Mouse (Mus musculus) CH12.LX (cell line): ENCODE measurements around the gene Fbxo6.
"Not testable (repeated sequence)": the region's sequence is repeated elsewhere in the genome, so short reads cannot be mapped to it uniquely, and the experiment has no call there.

ENCODE experiments used
- CHD2 ChIP-seq: IDR thresholded peaks from 2 replicates; pipeline ENCODE4 v1.6.1; 2011; ENCODE audit warnings: low read length, improper control_type of control experiment
- CTCF ChIP-seq, 2 experiments: IDR thresholded peaks in 1 of 2; conservative IDR thresholded peaks in 1 of 2; 2 replicates each; pipeline ENCODE4 v1.5.1; 2011 to 2012; ENCODE audit warnings: low read depth in 2 of 2, low read length in 2 of 2, improper control_type of control experiment in 1 of 2, inconsistent platforms in 1 of 2, mild to moderate bottlenecking in 1 of 2, moderate library complexity in 1 of 2
- EP300 ChIP-seq: IDR thresholded peaks from 2 replicates; pipeline ENCODE4 v1.6.1; 2011; ENCODE audit warnings: low read length, improper control_type of control experiment
- JUN ChIP-seq: IDR thresholded peaks from 2 replicates; pipeline ENCODE4 v1.6.1; 2011; ENCODE audit warnings: low read depth, mild to moderate bottlenecking, low read length, improper control_type of control experiment, moderate library complexity; ENCODE audit not compliant: insufficient read depth
- JUND ChIP-seq: conservative IDR thresholded peaks from 2 replicates; pipeline ENCODE4 v1.6.1; 2011; ENCODE audit warnings: low read depth, low read length, improper control_type of control experiment
- MAX ChIP-seq: IDR thresholded peaks from 2 replicates; pipeline ENCODE4 v1.6.1; 2011; ENCODE audit warnings: low read length, improper control_type of control experiment
- MXI1 ChIP-seq: IDR thresholded peaks from 2 replicates; pipeline ENCODE4 v1.6.1; 2011; ENCODE audit warnings: mild to moderate bottlenecking, low read depth, low read length, improper control_type of control experiment
- POLR2A ChIP-seq: IDR thresholded peaks from 2 replicates; pipeline ENCODE4 v1.6.1; 2011; ENCODE audit warnings: low read depth, mild to moderate bottlenecking, improper control_type of control experiment, low read length
- POLR2AphosphoS2 ChIP-seq: IDR thresholded peaks from 2 replicates; pipeline ENCODE4 v1.6.1; 2011; ENCODE audit warnings: low read depth, low read length, improper control_type of control experiment
- RCOR1 ChIP-seq: conservative IDR thresholded peaks from 2 replicates; pipeline ENCODE4 v1.6.1; 2012; ENCODE audit warnings: low read depth, mild to moderate bottlenecking, inconsistent platforms, low read length, improper control_type of control experiment
- TCF12 ChIP-seq: IDR thresholded peaks from 2 replicates; pipeline ENCODE4 v1.6.1; 2014; ENCODE audit warnings: low read depth, mild to moderate bottlenecking, inconsistent platforms, low read length, improper control_type of control experiment
- USF1 ChIP-seq: IDR thresholded peaks from 2 replicates; pipeline ENCODE4 v1.6.1; 2014; ENCODE audit warnings: low read depth, mild to moderate bottlenecking, inconsistent platforms, low read length, improper control_type of control experiment
- USF2 ChIP-seq: conservative IDR thresholded peaks from 2 replicates; pipeline ENCODE4 v1.6.1; 2011; ENCODE audit warnings: low read depth, low read length, improper control_type of control experiment
- ZKSCAN1 ChIP-seq: IDR thresholded peaks from 2 replicates; pipeline ENCODE4 v1.6.1; 2012; ENCODE audit warnings: low read depth, inconsistent platforms, low read length, improper control_type of control experiment, borderline replicate concordance

GRCm38 (mm10) chr4:148119578-148119977 lies 32.4 kb downstream of the Fbxo6 start:
- 0 out of 4 replicates have a peak, but pooled peaks of 1 of the 2 experiments have one; percentile 22 for TF ChIP-seq CTCF (conservative IDR thresholded peaks at IDR 0.05 in 1 of 2, IDR thresholded peaks at IDR 0.05 in 1 of 2; ENCODE audit: low read depth in 2 of 2, low read length in 2 of 2)
- TF ChIP-seq JUND, MXI1, TCF12, POLR2A, MAX, RCOR1, EP300, USF2, USF1, CHD2, ZKSCAN1, JUN, POLR2AphosphoS2: not testable (repeated sequence)
